Mouse (Mus musculus): Measurements from ENCODE around the gene Cflar. TPM values are rescaled to one million over a fixed set of nuclear protein-coding genes. Genes with fewer than 3 reads are reported as not detected.

Gene Cflar
- polyA plus RNA-seq, 1 experiment from 2014 or later, result 42.5 TPM

DNA sequence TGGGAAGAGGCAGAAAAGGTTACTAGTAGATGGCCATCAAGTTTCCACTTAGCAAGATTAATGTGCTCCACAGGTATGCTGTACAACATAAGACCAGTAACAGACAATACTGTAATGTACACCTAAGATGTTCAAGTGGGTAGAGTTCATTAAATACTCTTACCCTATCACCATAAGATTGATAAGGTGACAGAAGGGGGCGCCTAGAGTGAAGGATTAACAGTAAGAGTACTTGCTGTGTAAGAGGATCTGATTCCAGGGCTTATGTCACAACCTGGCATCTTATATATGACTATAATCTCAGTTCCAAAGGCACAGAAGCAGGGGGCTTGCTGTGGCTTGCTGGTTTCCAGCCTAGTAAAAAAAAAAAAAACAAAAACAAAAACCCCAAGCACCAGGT is 66.9 kb downstream of the Cflar start:
- 12% methylated on average over 1 of the region's 1 CpGs for WGBS
- H3K27me3 ChIP-seq (ENCODE audit: control insufficient read depth, insufficient read depth, low read depth, low read length), result no peaks in the 10 kb centered on the region
- H3K9me3 ChIP-seq (ENCODE audit: control insufficient read depth, low read length), result no peaks in the 10 kb centered on the region
- no peak overlapping the region for H3K9ac ChIP-seq (ENCODE audit: low read length)
- no peak overlapping the region for H3K4me3 ChIP-seq (ENCODE audit: low read length)
- H3K4me1 ChIP-seq (replicated peaks; ENCODE audit: control insufficient read depth, insufficient read depth, low read length), result no peaks in the 10 kb centered on the region
- H3K4me2 ChIP-seq (ENCODE audit: low read depth, low read length), result no peak overlapping the region
- no peak for ATAC-seq (ENCODE audit: low read depth)
- no peaks in the 10 kb centered on the region for H3K36me3 ChIP-seq (ENCODE audit: control insufficient read depth, insufficient read depth, low read length)
- H3K27ac ChIP-seq (ENCODE audit: low read length), result no peak overlapping the region

DNA sequence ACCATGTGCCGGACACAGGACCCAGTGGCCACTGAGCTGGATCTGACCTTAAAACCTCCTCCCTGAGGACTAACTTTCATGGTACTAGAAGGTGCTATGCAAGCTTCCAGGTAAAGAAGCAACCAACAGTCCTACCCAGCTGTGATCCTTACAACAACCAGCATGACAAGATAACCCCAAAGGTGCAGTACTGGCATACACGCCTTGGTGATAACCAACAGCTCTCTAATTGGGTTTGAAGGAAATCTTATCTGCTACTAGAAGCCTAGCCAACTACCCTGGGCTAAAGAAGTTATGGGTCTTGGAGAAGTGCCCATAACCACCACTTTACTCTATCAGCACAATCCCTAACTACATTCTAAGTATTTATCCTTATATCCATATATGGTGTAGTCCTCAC is 75.0 kb downstream of the Cflar start:
- no peaks in the 10 kb centered on the region for H3K36me3 ChIP-seq (ENCODE audit: control insufficient read depth, insufficient read depth, low read length)
- no peak overlapping the region for H3K27ac ChIP-seq (ENCODE audit: low read length)
- no peak overlapping the region for H3K4me2 ChIP-seq (ENCODE audit: low read depth, low read length)
- no peaks in the 10 kb centered on the region for H3K9me3 ChIP-seq (ENCODE audit: control insufficient read depth, low read length)
- ATAC-seq (ENCODE audit: low read depth), result no peak
- no peak overlapping the region for H3K9ac ChIP-seq (ENCODE audit: low read length)
- 97% methylated on average over 2 of the region's 2 CpGs for WGBS
- no peak overlapping the region for H3K4me3 ChIP-seq (ENCODE audit: low read length)
- H3K27me3 ChIP-seq (ENCODE audit: control insufficient read depth, insufficient read depth, low read depth, low read length), result no peaks in the 10 kb centered on the region
- H3K4me1 ChIP-seq (replicated peaks; ENCODE audit: control insufficient read depth, insufficient read depth, low read length), result no peaks in the 10 kb centered on the region

DNA sequence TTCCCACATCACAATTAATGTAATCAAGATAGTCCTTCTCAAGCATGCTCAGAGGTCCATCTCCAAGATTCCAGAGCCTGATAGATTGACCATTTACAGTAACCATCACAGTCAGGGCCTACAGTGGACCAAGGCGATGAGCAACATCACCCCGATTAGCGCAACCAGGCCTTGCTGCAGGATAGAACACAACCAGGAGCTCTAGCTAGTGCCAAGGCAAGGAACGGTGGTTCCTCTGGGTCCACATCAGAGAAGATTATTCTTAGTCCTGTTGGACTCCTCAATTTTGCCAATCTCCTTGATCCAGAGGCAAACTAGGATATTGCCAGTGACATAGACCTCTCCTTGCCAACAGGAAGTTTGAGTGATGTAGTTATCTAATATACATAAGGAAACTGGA is 77.1 kb downstream of the Cflar start:
- Histone ChIP-seq H3K9ac (ENCODE audit: low read length) (no peak overlapping the region), H3K27me3 (ENCODE audit: control insufficient read depth, insufficient read depth, low read depth, low read length) (no peaks in the 10 kb centered on the region), H3K4me2 (ENCODE audit: low read depth, low read length) (no peak overlapping the region), H3K36me3 (ENCODE audit: control insufficient read depth, insufficient read depth, low read length) (no peaks in the 10 kb centered on the region), H3K9me3 (ENCODE audit: control insufficient read depth, low read length) (no peaks in the 10 kb centered on the region), H3K4me1 (replicated peaks; ENCODE audit: control insufficient read depth, insufficient read depth, low read length) (no peaks in the 10 kb centered on the region), H3K27ac (ENCODE audit: low read length) (no peak overlapping the region), H3K4me3 (ENCODE audit: low read length) (no peak overlapping the region)
- WGBS, result 94% methylated on average over 4 of the region's 4 CpGs
- no peak for ATAC-seq (ENCODE audit: low read depth)

DNA sequence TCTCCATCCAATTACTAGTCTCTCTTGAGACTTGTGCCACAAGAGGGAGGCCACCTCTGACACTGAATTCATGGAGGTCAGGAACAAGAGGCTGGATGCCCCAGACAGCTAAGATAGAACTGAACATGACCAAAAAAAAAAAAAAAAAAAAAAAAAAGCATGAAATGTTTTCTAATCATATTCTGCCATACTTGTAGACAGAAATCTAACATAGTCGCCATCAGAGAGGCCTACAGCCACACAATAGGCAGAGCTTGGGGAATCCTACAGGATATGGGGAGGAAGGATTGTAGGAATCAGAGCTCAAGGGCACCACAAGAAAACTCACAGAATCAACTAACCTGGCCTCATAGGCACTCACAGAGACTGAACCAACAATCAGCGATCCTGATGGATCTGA is 83.4 kb downstream of the Cflar start:
- H3K9me3 ChIP-seq (ENCODE audit: control insufficient read depth, low read length), result 0 out of 2 replicates have a peak, but pooled peaks cover 3% of the 10 kb centered on the region
- ATAC-seq (ENCODE audit: low read depth), result peak; percentile 20; the same call in 1 of the 2 replicates
- peak overlapping the region; percentile 87 for H3K4me2 ChIP-seq (ENCODE audit: low read depth, low read length)
- H3K9ac ChIP-seq (ENCODE audit: low read length), result peak overlapping the region; percentile 84
- peaks cover 9% of the 10 kb centered on the region for H3K4me1 ChIP-seq (replicated peaks; ENCODE audit: control insufficient read depth, insufficient read depth, low read length)
- no peaks in the 10 kb centered on the region for H3K27me3 ChIP-seq (ENCODE audit: control insufficient read depth, insufficient read depth, low read depth, low read length)
- peak overlapping the region; percentile 81; the same call in 1 of the 2 replicates for H3K4me3 ChIP-seq (ENCODE audit: low read length)
- H3K36me3 ChIP-seq (ENCODE audit: control insufficient read depth, insufficient read depth, low read length), result peaks cover 5% of the 10 kb centered on the region; the same call in 1 of the 2 replicates
- WGBS, result 42% methylated on average over 2 of the region's 2 CpGs
- H3K27ac ChIP-seq (ENCODE audit: low read length), result peak overlapping the region; percentile 96

DNA sequence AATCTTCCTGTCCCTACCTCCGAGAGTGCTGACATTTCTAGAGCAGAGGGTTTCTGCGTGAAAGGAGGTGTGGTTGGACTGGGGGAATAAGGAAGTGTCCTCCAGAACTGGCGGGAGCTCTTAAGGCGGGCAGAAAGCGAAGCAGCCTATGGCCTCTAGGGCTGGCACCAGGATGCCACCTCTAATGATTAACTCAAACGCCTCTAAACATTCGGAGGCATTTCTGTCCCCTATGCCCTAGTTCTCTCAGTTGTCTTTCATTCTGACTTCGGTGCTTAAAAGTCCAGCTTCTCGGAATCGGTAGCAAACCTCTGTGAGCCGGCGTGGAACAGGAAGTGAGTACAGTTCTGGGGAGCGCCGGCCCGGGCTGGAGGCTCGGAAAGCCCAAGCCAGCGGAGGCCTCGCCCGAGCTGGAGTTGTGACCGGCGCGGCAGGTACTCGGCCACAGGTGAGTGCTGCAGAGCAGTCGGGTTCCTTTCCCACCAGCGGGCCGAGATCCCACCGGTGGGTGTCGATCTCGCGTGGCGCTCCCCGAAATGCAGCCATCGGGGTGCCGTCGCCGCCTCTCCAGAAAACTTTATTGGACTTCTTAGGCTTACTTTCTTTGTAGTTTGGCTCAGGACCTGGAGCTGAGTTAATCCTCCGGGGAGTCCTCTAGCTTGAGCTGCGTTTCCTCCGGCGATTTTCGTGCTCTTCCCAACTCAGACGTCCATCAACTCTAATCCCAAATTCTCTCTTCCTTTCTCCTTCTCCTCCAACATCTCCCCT is 84.2 kb downstream of the Cflar start, which contains the start of gene Casp8:
Casp8 (plus strand) TSS at position 84 of the 768 bp plus-strand sequence.
- H3K9me3 ChIP-seq (ENCODE audit: control insufficient read depth, low read length), result 0 out of 2 replicates have a peak, but pooled peaks cover 3% of the 10 kb centered on the region

DNA sequence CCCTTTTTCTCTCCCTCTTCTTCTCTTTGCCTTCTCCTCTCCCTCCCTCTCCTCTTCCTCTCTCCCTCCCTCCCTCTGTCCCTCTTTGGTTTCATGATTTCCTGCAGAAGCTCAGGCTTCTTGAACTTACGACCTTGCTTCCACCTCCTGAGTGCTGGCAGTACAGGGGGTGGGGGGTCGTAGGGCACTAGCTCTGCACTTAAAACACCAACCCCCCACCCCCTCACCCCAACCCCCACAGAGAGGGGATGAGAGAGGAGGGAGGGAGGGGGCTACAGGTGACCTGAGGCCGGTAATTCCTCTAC is 84.7 kb downstream of the Cflar start:
- Histone ChIP-seq H3K36me3 (ENCODE audit: control insufficient read depth, insufficient read depth, low read length) (peaks cover 8% of the 10 kb centered on the region; the same call in 1 of the 2 replicates), H3K4me1 (replicated peaks; ENCODE audit: control insufficient read depth, insufficient read depth, low read length) (peaks cover 9% of the 10 kb centered on the region), H3K9me3 (ENCODE audit: control insufficient read depth, low read length) (0 out of 2 replicates have a peak, but pooled peaks cover 3% of the 10 kb centered on the region), H3K4me3 (ENCODE audit: low read length) (peak overlapping the region; percentile 81), H3K9ac (ENCODE audit: low read length) (peak overlapping the region; percentile 84), H3K27me3 (ENCODE audit: control insufficient read depth, insufficient read depth, low read depth, low read length) (no peaks in the 10 kb centered on the region), H3K4me2 (ENCODE audit: low read depth, low read length) (peak overlapping the region; percentile 87), H3K27ac (ENCODE audit: low read length) (peak overlapping the region; percentile 96)
- peak; percentile 8; the same call in 1 of the 2 replicates for ATAC-seq (ENCODE audit: low read depth)
- 2% methylated on average over 3 of the region's 3 CpGs for WGBS

More for the DNA sequence above, 84.2 kb downstream of the Cflar start, which contains the start of gene Casp8:
- under 1% methylated on average over 41 of the region's 42 CpGs for WGBS
- peaks cover 9% of the 10 kb centered on the region for H3K4me1 ChIP-seq (replicated peaks; ENCODE audit: control insufficient read depth, insufficient read depth, low read length)
- peak; percentile 94 for ATAC-seq (ENCODE audit: low read depth)
- H3K4me2 ChIP-seq (ENCODE audit: low read depth, low read length), result peak within 1 kb of the TSS; percentile 87
- H3K27me3 ChIP-seq (ENCODE audit: control insufficient read depth, insufficient read depth, low read depth, low read length), result no peaks in the 10 kb centered on the region
- peak within 1 kb of the TSS; percentile 84 for H3K9ac ChIP-seq (ENCODE audit: low read length)
- peak within 1 kb of the TSS; percentile 96 for H3K27ac ChIP-seq (ENCODE audit: low read length)
- peaks cover 8% of the 10 kb centered on the region; the same call in 1 of the 2 replicates for H3K36me3 ChIP-seq (ENCODE audit: control insufficient read depth, insufficient read depth, low read length)
- H3K4me3 ChIP-seq (ENCODE audit: low read length), result peak within 1 kb of the TSS; percentile 81

DNA sequence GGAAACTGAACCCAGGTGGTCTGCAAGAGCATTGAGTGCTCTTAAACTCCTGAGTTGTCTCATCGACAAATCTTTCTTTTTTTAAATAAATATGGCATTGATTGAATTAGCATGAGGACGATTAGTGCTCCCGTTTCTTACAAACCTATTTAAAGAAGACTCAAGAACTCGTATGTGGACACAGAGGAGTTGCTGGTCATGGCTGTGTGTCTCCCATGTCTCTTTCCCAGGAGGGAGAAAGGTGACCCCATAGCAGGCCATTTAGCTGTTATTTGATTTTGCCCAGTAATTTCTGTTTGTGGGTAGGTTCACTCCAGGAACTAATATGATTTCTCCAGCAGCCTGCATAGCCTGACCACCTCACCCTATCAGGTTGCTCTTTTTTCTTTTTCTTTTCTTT is 85.5 kb downstream of the Cflar start:
- H3K36me3 ChIP-seq (ENCODE audit: control insufficient read depth, insufficient read depth, low read length), result peaks cover 8% of the 10 kb centered on the region; the same call in 1 of the 2 replicates
- 0 out of 2 replicates have a peak, but pooled peaks cover 3% of the 10 kb centered on the region for H3K9me3 ChIP-seq (ENCODE audit: control insufficient read depth, low read length)
- no peaks in the 10 kb centered on the region for H3K27me3 ChIP-seq (ENCODE audit: control insufficient read depth, insufficient read depth, low read depth, low read length)
- ATAC-seq (ENCODE audit: low read depth), result no peak
- peak overlapping the region; percentile 55 for H3K4me2 ChIP-seq (ENCODE audit: low read depth, low read length)
- H3K4me3 ChIP-seq (ENCODE audit: low read length), result peak overlapping the region; percentile 34
- 37% methylated on average over 4 of the region's 4 CpGs for WGBS
- peak overlapping the region; percentile 46; the same call in 1 of the 2 replicates for H3K27ac ChIP-seq (ENCODE audit: low read length)
- peaks cover 9% of the 10 kb centered on the region for H3K4me1 ChIP-seq (replicated peaks; ENCODE audit: control insufficient read depth, insufficient read depth, low read length)
- peak overlapping the region; percentile 32 for H3K9ac ChIP-seq (ENCODE audit: low read length)

DNA sequence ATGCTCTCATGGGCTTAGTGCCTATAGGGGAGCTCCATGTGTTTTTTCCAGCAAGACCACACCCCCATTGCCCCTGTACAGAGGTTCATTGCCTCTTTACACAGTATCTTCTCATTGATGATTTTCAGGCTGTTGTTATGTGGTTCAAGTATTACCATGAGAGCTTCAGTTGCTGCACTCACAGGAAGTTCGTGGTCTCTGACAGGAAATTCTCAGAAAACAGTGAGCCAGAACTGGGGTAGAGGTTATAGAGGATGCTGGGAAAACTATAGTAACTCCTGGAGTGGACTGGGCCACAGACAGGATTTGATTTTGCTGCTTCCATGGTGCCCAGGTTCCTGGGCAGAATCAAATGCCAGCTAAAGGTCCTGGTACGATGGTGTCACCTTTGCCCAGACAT is 86.1 kb downstream of the Cflar start:
- H3K36me3 ChIP-seq (ENCODE audit: control insufficient read depth, insufficient read depth, low read length), result peaks cover 8% of the 10 kb centered on the region; the same call in 1 of the 2 replicates
- peak overlapping the region; percentile 55; the same call in 1 of the 2 replicates for H3K4me2 ChIP-seq (ENCODE audit: low read depth, low read length)
- no peak overlapping the region for H3K27ac ChIP-seq (ENCODE audit: low read length)
- no peak for ATAC-seq (ENCODE audit: low read depth)
- H3K9ac ChIP-seq (ENCODE audit: low read length), result no peak overlapping the region
- H3K4me1 ChIP-seq (replicated peaks; ENCODE audit: control insufficient read depth, insufficient read depth, low read length), result peaks cover 9% of the 10 kb centered on the region
- no peak overlapping the region for H3K4me3 ChIP-seq (ENCODE audit: low read length)
- H3K27me3 ChIP-seq (ENCODE audit: control insufficient read depth, insufficient read depth, low read depth, low read length), result no peaks in the 10 kb centered on the region
- H3K9me3 ChIP-seq (ENCODE audit: control insufficient read depth, low read length), result 0 out of 2 replicates have a peak, but pooled peaks cover 3% of the 10 kb centered on the region
- 63% methylated on average over 2 of the region's 2 CpGs for WGBS

DNA sequence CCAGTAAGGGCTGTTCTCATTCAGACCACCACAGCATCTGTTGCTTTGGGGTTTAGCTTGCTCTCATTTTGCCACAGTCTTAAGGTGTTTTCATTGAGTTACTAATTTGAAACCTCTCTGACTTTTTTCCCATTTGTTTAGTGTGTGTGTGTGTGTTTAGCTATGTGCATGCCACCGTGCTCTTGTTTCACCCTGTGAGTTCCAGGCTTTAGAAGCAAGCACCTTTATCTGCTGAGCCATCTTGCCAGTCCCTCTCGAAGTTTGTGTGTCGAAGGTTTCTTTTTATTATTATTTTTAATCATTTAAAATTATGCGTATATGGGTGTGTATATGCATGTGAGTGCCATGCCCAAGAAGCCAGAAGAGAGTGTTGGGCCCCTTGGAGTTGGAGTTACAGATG is 87.6 kb downstream of the Cflar start:
- H3K9ac ChIP-seq (ENCODE audit: low read length), result no peak overlapping the region
- WGBS, result 94% methylated on average over 4 of the region's 4 CpGs
- no peak overlapping the region for H3K4me2 ChIP-seq (ENCODE audit: low read depth, low read length)
- H3K9me3 ChIP-seq (ENCODE audit: control insufficient read depth, low read length), result 0 out of 2 replicates have a peak, but pooled peaks cover 3% of the 10 kb centered on the region
- no peak overlapping the region for H3K27ac ChIP-seq (ENCODE audit: low read length)
- H3K36me3 ChIP-seq (ENCODE audit: control insufficient read depth, insufficient read depth, low read length), result peaks cover 8% of the 10 kb centered on the region; the same call in 1 of the 2 replicates
- H3K4me3 ChIP-seq (ENCODE audit: low read length), result no peak overlapping the region
- no peak for ATAC-seq (ENCODE audit: low read depth)
- no peaks in the 10 kb centered on the region for H3K27me3 ChIP-seq (ENCODE audit: control insufficient read depth, insufficient read depth, low read depth, low read length)
- peaks cover 9% of the 10 kb centered on the region for H3K4me1 ChIP-seq (replicated peaks; ENCODE audit: control insufficient read depth, insufficient read depth, low read length)

All from lung, embryonic 16.5 days (tissue).